Mouse (Mus musculus) liver, embryonic 14.5 days (tissue): ENCODE data around the gene Slc13a4. TPM values are rescaled to one million over a fixed set of nuclear protein-coding genes. Genes with fewer than 3 reads are reported as not detected.
A peak's percentile ranks its signal among the peaks of the same experiment; 100 is the strongest.

Experiments used
- ATAC-seq: fragments of 200-750 bp; cut with Nextera tagmentation; 2 replicates; pipeline ENCODE4 v1.8.0; 2017; ENCODE audit warnings: moderate number of reproducible peaks, mild to moderate bottlenecking, moderate library complexity; ENCODE audit not compliant: insufficient read depth
- DNase-seq, 3 experiments: peaks; one replicate each; pipeline ENCODE4 v3.0.0-alpha.2; 2012 to 2013; ENCODE audit warnings: low read depth in 3 of 3, low spot score in 3 of 3
- H3K27ac ChIP-seq: fragments of 300-500 bp; sonication (generic); 2 replicates; pipeline ENCODE4 v1.5.1; 2014; ENCODE audit warnings: moderate library complexity, mild to moderate bottlenecking, control low read depth, inconsistent platforms
- H3K27me3 ChIP-seq: fragments of 300-500 bp; sonication (generic); 2 replicates; pipeline ENCODE4 v1.6.1; 2014; ENCODE audit warnings: mild to moderate bottlenecking, low read length, moderate library complexity; ENCODE audit not compliant: control insufficient read depth, insufficient read depth
- H3K36me3 ChIP-seq: fragments of 300-500 bp; sonication (generic); replicated peaks from 2 replicates; pipeline ENCODE4 v1.6.1; 2014; ENCODE audit warnings: low read depth; ENCODE audit not compliant: control insufficient read depth, insufficient read depth
- H3K4me1 ChIP-seq, 2 experiments: fragments of 200-500 bp in 1 of 2; fragments of 300-500 bp in 1 of 2; sonication (generic) in 1 of 2; replicated peaks; 2 replicates each; pipeline ENCODE4 v1.6.1; 2012 to 2014; ENCODE audit warnings: antibody characterized with exemption in 1 of 2, inconsistent platforms in 1 of 2, low read length in 1 of 2; ENCODE audit not compliant: control insufficient read depth in 2 of 2, insufficient read depth in 2 of 2
- H3K4me2 ChIP-seq: fragments of 300-500 bp; sonication (generic); 2 replicates; pipeline ENCODE4 v1.6.1; 2014; ENCODE audit warnings: low read depth, mild to moderate bottlenecking, control low read depth, moderate library complexity
- H3K4me3 ChIP-seq, 2 experiments: fragments of 200-500 bp in 1 of 2; fragments of 300-500 bp in 1 of 2; sonication (generic) in 1 of 2; 2 replicates each; pipeline ENCODE4 v1.5.1; 2012 to 2014; ENCODE audit warnings: low read depth in 2 of 2, low read length in 2 of 2, mild to moderate bottlenecking in 2 of 2, control low read depth in 1 of 2, inconsistent platforms in 1 of 2, moderate library complexity in 1 of 2; ENCODE audit not compliant: insufficient read depth in 1 of 2
- H3K9ac ChIP-seq: fragments of 300-500 bp; sonication (generic); replicated peaks from 2 replicates; pipeline ENCODE4 v1.6.1; 2014; ENCODE audit warnings: mild to moderate bottlenecking, control low read depth, moderate library complexity
- H3K9me3 ChIP-seq: fragments of 300-500 bp; sonication (generic); 2 replicates; pipeline ENCODE4 v1.6.1; 2016; ENCODE audit warnings: low read length, mixed read lengths; ENCODE audit not compliant: control insufficient read depth
- CTCF ChIP-seq: IDR thresholded peaks from 2 replicates; pipeline ENCODE4 v1.5.1; 2016; ENCODE audit warnings: antibody characterized with exemption, low read depth, control low read depth
- EP300 ChIP-seq: IDR thresholded peaks from 2 replicates; pipeline ENCODE4 v1.6.1; 2016; ENCODE audit warnings: antibody characterized with exemption, low read depth
- WGBS: fragments of 180-500 bp; shearing (Covaris S2); extraction: QIAGEN DNeasy Blood & Tissue Kit; methylation state at CpG from one replicate; pipeline ENCODE4 v1.1.7; 2014; ENCODE audit not compliant: insufficient replicate concordance; 5-methylcytosine and 5-hydroxymethylcytosine counted together
- polyA plus RNA-seq, 2 experiments: library from polyadenylated mRNA; depleted of rRNA in 1 of 2; stranded (reverse) in 1 of 2; unstranded in 1 of 2; fragments of >200 nt; fragmentation: Nextera tagmentation in 1 of 2; extraction: Ambion mirVana in 1 of 2; gene quantifications; 2 replicates each; pipeline versions ENCODE4 v1.2.1 to v1.2.3; 2012 to 2014

Gene Slc13a4
- polyA plus RNA-seq, 2 experiments, result 0.04 to 0.22 TPM

DNA sequence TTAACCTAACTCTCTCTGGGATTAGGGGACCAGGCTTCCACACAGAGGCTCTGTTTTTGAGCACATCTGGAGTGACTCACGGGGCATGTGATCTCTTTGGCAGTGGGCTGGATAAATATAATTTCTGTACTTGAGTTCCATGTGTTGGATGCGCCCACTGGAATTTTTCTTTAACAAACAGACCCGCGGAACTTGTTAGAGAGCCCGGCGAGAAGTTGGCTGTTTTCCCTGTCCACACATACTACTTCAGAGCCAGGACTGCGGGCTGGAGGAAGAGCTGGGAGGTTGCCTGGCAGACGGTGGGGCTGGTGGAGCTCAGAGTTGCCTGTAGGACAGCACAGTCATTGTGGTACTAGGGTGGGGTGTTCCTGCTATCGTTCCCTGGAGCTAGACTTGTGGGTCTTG, 18.2 kb upstream of the Slc13a4 start, which contains the start of gene Fam180a:
TSS of gene Fam180a (minus strand) at position 31 of the 405 bp plus-strand sequence.
- H3K9ac ChIP-seq, result no peak within 1 kb of the TSS
- H3K4me2 ChIP-seq, result no peak within 1 kb of the TSS
- DNase-seq, result no peak
- ATAC-seq, result no peak
- H3K4me1 ChIP-seq, result peaks cover 0 to 2% of the 10 kb centered on the region in 2 experiments; a peak in 1 of 4 replicates
- no peak within 1 kb of the TSS for H3K27ac ChIP-seq
- no peak within 1 kb of the TSS for H3K4me3 ChIP-seq
- WGBS, result 58% methylated on average over 9 of the region's 9 CpGs
- no peaks in the 10 kb centered on the region for H3K27me3 ChIP-seq
- no peaks in the 10 kb centered on the region for H3K36me3 ChIP-seq
- TF ChIP-seq EP300 (no peak), CTCF (no peak)
- no peaks in the 10 kb centered on the region for H3K9me3 ChIP-seq

DNA sequence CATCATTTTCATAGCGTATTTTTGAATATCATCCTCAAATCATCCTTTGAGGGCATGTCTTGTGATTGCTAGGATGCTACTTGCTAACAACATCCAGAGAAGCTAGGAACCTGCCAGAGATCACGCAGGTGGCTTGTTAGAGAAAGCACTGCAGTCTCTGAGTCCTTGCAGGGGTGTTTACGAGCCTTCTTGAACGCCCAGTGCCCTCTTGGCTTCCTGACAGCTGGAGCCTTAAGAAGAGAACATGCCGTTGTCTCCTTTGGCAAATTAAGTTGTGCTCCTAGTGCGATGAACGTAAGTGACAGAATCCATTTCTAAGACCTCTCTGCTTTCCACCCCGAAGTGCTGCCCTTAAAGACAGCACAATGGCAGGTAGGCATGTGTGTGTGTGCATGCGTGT, 16.4 kb upstream of the Slc13a4 start:
- WGBS, result 74% methylated on average over 9 of the region's 9 CpGs
- H3K9me3 ChIP-seq, result no peaks in the 10 kb centered on the region
- H3K27ac ChIP-seq, result no peak overlapping the region
- H3K4me1 ChIP-seq, result peaks cover 0 to 5% of the 10 kb centered on the region in 2 experiments; a peak in 1 of 4 replicates
- no peak overlapping the region for H3K4me2 ChIP-seq
- TF ChIP-seq CTCF (no peak), EP300 (no peak)
- no peak for ATAC-seq
- H3K4me3 ChIP-seq, result no peak overlapping the region
- H3K27me3 ChIP-seq, result no peaks in the 10 kb centered on the region
- no peak for DNase-seq
- H3K36me3 ChIP-seq, result no peaks in the 10 kb centered on the region
- no peak overlapping the region for H3K9ac ChIP-seq

DNA sequence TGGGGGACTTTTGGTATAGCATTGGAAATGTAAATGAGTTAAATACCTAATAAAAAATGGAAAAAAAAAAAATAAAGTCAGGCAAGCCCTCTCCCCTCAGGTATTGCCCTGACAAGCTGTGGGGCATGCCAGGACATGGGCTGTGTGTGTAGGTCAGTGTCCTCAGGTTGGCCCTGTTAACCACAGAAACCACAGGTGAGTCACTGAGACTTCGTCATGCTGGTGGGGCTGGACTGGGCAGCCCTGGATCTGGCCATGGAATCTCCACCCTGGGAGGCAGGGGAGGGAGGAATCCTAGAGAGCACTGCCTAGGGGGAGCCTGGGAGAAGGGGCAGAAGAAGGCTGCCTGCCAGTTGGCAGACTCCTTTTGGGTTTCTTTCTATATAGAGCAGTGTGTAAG, 15.1 kb upstream of the Slc13a4 start:
- Histone ChIP-seq H3K4me2 (no peak overlapping the region), H3K27me3 (no peaks in the 10 kb centered on the region), H3K27ac (no peak overlapping the region), H3K4me3 (no peak overlapping the region), H3K36me3 (no peaks in the 10 kb centered on the region), H3K4me1 (peaks cover 0 to 5% of the 10 kb centered on the region in 2 experiments; a peak in 1 of 4 replicates), H3K9me3 (no peaks in the 10 kb centered on the region), H3K9ac (no peak overlapping the region)
- DNase-seq, result no peak
- WGBS, result 50% methylated on average over 1 of the region's 1 CpGs
- no peak for ATAC-seq
- TF ChIP-seq CTCF (no peak), EP300 (no peak)

DNA sequence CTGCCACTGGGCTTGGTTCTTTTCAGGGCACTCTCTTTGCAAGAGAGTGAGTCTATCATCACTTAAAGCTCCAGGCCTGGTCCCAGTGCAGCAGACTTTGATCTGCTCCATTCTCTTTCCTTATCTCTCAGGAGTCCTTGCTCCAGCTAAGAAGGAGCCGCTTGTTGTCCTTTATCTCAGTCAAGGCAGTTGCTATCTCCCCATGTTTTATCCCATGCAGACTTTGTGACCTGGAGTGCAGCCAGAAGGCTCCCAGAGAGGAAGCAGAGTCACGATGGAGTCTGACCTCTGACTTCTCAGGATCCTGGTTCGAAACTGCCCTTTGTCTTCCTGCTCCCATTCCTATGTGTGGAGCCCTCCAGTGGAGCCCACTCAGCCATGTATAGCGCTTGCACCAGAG, 13.2 kb upstream of the Slc13a4 start:
- 39% methylated on average over 4 of the region's 4 CpGs for WGBS
- H3K27me3 ChIP-seq, result no peaks in the 10 kb centered on the region
- no peak overlapping the region for H3K9ac ChIP-seq
- TF ChIP-seq CTCF, result no peak
- peak; percentile 52 for TF ChIP-seq EP300
- H3K4me1 ChIP-seq, result peaks cover 0 to 5% of the 10 kb centered on the region in 2 experiments; a peak in 1 of 4 replicates
- no peak for DNase-seq
- H3K27ac ChIP-seq, result no peak overlapping the region
- no peak overlapping the region for H3K4me2 ChIP-seq
- no peak overlapping the region for H3K4me3 ChIP-seq
- peak; percentile 51 for ATAC-seq
- H3K9me3 ChIP-seq, result no peaks in the 10 kb centered on the region
- H3K36me3 ChIP-seq, result no peaks in the 10 kb centered on the region

DNA sequence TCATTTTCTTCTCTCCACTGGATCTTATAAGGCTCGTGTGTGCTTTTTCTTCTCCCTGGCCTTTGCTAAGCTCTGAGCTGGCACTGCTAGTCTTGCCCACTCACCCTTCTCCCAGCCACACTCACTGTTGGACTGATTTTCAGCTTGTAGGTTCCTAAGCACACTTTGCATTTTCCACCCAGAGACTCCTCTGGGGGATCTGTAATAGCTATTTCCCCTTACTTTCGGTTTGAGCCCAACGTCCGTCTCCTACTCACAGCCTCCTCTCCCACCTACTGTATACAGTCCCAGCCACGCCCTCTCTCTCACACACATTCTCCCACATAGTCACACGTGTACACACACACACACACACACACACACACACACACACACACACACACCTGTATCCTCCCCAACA, 11.9 kb upstream of the Slc13a4 start:
- DNase-seq, result no peak
- WGBS, result 61% methylated on average over 6 of the region's 6 CpGs
- H3K4me1 ChIP-seq, result peaks cover 0 to 5% of the 10 kb centered on the region in 2 experiments; a peak in 1 of 4 replicates

More for the DNA sequence above, 11.9 kb upstream of the Slc13a4 start:
- TF ChIP-seq CTCF (no peak), EP300 (no peak)
- no peaks in the 10 kb centered on the region for H3K36me3 ChIP-seq
- H3K9me3 ChIP-seq, result no peaks in the 10 kb centered on the region
- no peak overlapping the region for H3K9ac ChIP-seq
- no peak for ATAC-seq
- no peak overlapping the region for H3K27ac ChIP-seq
- no peaks in the 10 kb centered on the region for H3K27me3 ChIP-seq
- H3K4me3 ChIP-seq, result no peak overlapping the region
- no peak overlapping the region for H3K4me2 ChIP-seq
